Mouse (Mus musculus) subcutaneous adipose tissue, adult 2 months (tissue): ENCODE measurements around the gene Ccdc13. TPM values are rescaled to one million over a fixed set of nuclear protein-coding genes. Genes with fewer than 3 reads are reported as not detected.

ENCODE experiments used
- polyA plus RNA-seq: library from polyadenylated mRNA; depleted of rRNA; stranded (reverse); fragments of >200 nt; gene quantifications from 2 replicates; pipeline ENCODE4 v1.2.3, GENCODE M21; 2012; ENCODE audit warnings: low replicate concordance; rRNA removed

Ccdc13 gene
- 0.40 TPM in 1 of 2 replicates, not detected in the other for polyA plus RNA-seq

GRCm38 (mm10) chr9:121838829-121839621 is at the start of gene Ccdc13:
Ccdc13 (minus strand) TSS chr9:121839461.

GRCm38 (mm10) chr9:121858153-121858488 is 18.9 kb upstream of the Ccdc13 start, which contains the start of gene Higd1a:
Higd1a (minus strand) TSS chr9:121858362.

DNA sequence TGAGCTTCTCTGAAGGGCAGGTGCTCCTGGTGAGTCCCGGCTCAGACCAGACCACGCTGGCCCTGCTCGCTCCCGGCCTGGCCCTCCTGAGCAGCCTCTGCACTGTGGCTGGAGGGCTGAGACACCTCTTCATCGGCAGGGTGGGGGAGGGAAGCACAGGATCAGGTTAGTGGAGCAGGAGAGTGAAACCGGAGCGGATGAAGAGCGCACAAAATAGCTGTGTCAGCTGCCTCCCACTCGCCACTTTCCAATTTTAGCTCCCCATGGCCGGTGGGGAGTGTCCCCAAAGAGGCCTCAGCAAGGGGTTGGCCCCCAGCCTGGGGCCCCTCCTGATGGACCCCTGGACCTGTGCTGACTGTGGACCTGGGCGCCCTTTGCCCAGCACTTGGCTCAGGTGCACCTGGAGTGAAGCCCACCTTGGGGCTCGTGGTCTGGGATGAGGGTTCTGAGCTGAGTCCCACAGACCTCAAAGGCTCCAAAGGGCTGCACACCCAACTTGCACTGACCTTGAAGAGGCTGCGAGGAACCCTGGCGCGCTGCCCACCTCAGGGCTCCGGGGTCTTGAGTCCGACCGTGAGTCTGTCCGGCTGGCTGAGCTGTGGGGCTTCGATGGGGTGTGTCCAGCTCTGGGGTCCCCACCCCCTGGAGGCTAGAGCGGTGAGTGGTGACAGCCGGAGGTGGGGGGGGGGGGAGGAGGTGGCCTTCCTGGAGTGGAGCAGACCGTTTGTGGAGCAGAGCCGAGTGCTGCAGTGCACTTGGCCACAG is 47.3 kb downstream of the Ccdc13 start, which contains the start of gene Hhatl:
TSS of gene Hhatl (minus strand) at position 751 of the 765 bp plus-strand sequence.

GRCm38 (mm10) chr9:121777484-121778065 is 61.7 kb downstream of the Ccdc13 start, which contains the start of gene Klhl40:
Klhl40 (plus strand) TSS chr9:121777607.

GRCm38 (mm10) chr9:121759091-121760081 is 79.9 kb downstream of the Ccdc13 start, which contains the start of gene Zfp651:
Zfp651 (plus strand) TSS chr9:121759330.

Other genes with a start within 250 kb of the Ccdc13 start
- gene Lyzl4, start 197.4 kb downstream of the Ccdc13 start, polyA plus RNA-seq = 0.15 TPM in 1 of 2 replicates, not detected in the other
- gene Vipr1, start 196.7 kb downstream of the Ccdc13 start, polyA plus RNA-seq = 0.89 and 1.6 TPM in 2 replicates
- gene Sec22c, start 134.0 kb downstream of the Ccdc13 start, polyA plus RNA-seq = 9.1 and 9.3 TPM in 2 replicates
- 27.2 and 43.5 TPM in 2 replicates for gene Ss18l2, start 129.1 kb downstream of the Ccdc13 start, polyA plus RNA-seq
- 48.9 and 84.0 TPM in 2 replicates for gene Nktr, start 120.3 kb downstream of the Ccdc13 start, polyA plus RNA-seq
- 36.5 and 71.2 TPM in 2 replicates for gene Zfp651, start 80.1 kb downstream of the Ccdc13 start, polyA plus RNA-seq
- gene Klhl40, start 61.9 kb downstream of the Ccdc13 start, polyA plus RNA-seq = not detected in 2 replicates
- gene Hhatl, start 47.0 kb downstream of the Ccdc13 start, polyA plus RNA-seq = 0.11 and 4.7 TPM in 2 replicates
- gene Higd1a, start 18.9 kb upstream of the Ccdc13 start, polyA plus RNA-seq = 22.2 and 37.1 TPM in 2 replicates
- gene Ackr2, start 58.9 kb upstream of the Ccdc13 start, polyA plus RNA-seq = 4.4 and 8.6 TPM in 2 replicates
- 0.14 and 0.41 TPM in 2 replicates for gene Cyp8b1, start 76.8 kb upstream of the Ccdc13 start, polyA plus RNA-seq
- gene Fam198a, start 111.5 kb upstream of the Ccdc13 start, polyA plus RNA-seq = 2.0 and 8.1 TPM in 2 replicates
- gene Pomgnt2, start 157.6 kb upstream of the Ccdc13 start, polyA plus RNA-seq = 26.1 and 28.2 TPM in 2 replicates